ENCODE assay signal across 10 mouse cellular contexts in genomic region chr5:113119861-113120465, GRCm38 (mm10). TPM values are rescaled to one million over a fixed set of nuclear protein-coding genes. Genes with fewer than 3 reads are reported as not detected.
DNase-seq lines count a peak whose midpoint lies in the region; ATAC-seq and TF ChIP-seq lines count a peak whose summit lies in the region.
"Had no signal": no experiment of that assay in that cellular context is flagged by ENCODE, and none has a peak within 500 bp of the region (broad histone marks: within the 10 kb centered on the region; RNA-seq: fewer than 3 reads in every experiment).

No protein-coding gene starts in this region.

- DNase-seq in layer of hippocampus, adult 2 months (ENCODE audit: low spot score in 2 of 2): peak in 1 of 2 experiments; percentile 68
- no peak for DNase-seq in layer of hippocampus, postnatal 10 days (ENCODE audit: low spot score in 2 of 2)
- DNase-seq in forebrain, embryonic 10.5 days (ENCODE audit: extremely low spot score, low spot score): no peak
- DNase-seq in left cerebral cortex, postnatal 10 days (ENCODE audit: extremely low spot score in 1 of 2, low spot score in 2 of 2): peak; percentile 63 to 64
- DNase-seq in gastrocnemius, adult 8-10 months (ENCODE audit: low spot score in 2 of 2): no peak
- no peak for DNase-seq in retina, embryonic 14.5 days (ENCODE audit: low spot score)
- no peak for DNase-seq in thymus, adult 18-20 months

- no peaks in the 10 kb centered on the region for H3K36me3 ChIP-seq in forebrain, embryonic 10.5 days (replicated peaks)

- peak; percentile 32 for ATAC-seq in monocyte, adult 5-6 weeks (replicated peaks; ENCODE audit: insufficient number of reproducible peaks, low FRiP score, low TSS enrichment, poor library complexity, severe bottlenecking)

- intact Hi-C loops in left cerebral cortex, postnatal 10 days (cut with DNase I): no loop called here

- H3K9me3 ChIP-seq in forebrain, embryonic 10.5 days: no peaks in the 10 kb centered on the region

- no peak overlapping the region for H3K4me3 ChIP-seq in layer of hippocampus, adult 2 months
- no peak overlapping the region for H3K4me3 ChIP-seq in forebrain, embryonic 10.5 days

- H3K4me1 ChIP-seq in forebrain, embryonic 10.5 days: peaks cover 72% of the 10 kb centered on the region

- no peak for TF ChIP-seq CTCF in layer of hippocampus, adult 2 months (conservative IDR thresholded peaks at IDR 0.05)

- WGBS in forebrain, embryonic 10.5 days: 44% methylated on average over 13 of the region's 13 CpGs

- peak overlapping the region; percentile 68 for H3K27ac ChIP-seq in layer of hippocampus, adult 2 months
- H3K27ac ChIP-seq in forebrain, embryonic 10.5 days: peak overlapping the region; percentile 63; the same call in 1 of the 2 replicates

- no peaks in the 10 kb centered on the region for H3K27me3 ChIP-seq in forebrain, embryonic 10.5 days (ENCODE audit: poor library complexity, severe bottlenecking)

RNA-seq across cellular contexts. Expression of gene Crybb3, which starts 38.6 kb away (rescaled TPM):
- total RNA-seq in layer of hippocampus, adult 2 months (2021): 1 to 10 TPM; 3.8 to 4.2 TPM
- 1 to 10 TPM; 2.2 to 2.9 TPM for total RNA-seq in layer of hippocampus, postnatal 10 days (2021)
- 1.0 TPM in 2 replicates for polyA plus RNA-seq in forebrain, embryonic 10.5 days (2016; fragmentation: Nextera tagmentation; extraction: Ambion mirVana)
- 1 to 10 TPM; 1.6 to 3.4 TPM for total RNA-seq in left cerebral cortex, postnatal 10 days (2021)
- not detected in 3 replicates for total RNA-seq in monocyte, adult 5-6 weeks (2017)
- total RNA-seq in gastrocnemius, adult 8-10 months (2022): under 1 TPM in 2 of 4 experiments, not detected in 2; 0.41 to 0.83 TPM

RNA-seq across cellular contexts. Expression of gene Crybb2, which starts 50.0 kb away (rescaled TPM):
- total RNA-seq in layer of hippocampus, adult 2 months (2021): not detected
- total RNA-seq in layer of hippocampus, postnatal 10 days (2021): not detected
- not detected in 2 replicates for polyA plus RNA-seq in forebrain, embryonic 10.5 days (2016; fragmentation: Nextera tagmentation; extraction: Ambion mirVana)
- not detected for total RNA-seq in left cerebral cortex, postnatal 10 days (2021)
- not detected in 3 replicates for total RNA-seq in monocyte, adult 5-6 weeks (2017)
- not detected for total RNA-seq in gastrocnemius, adult 8-10 months (2022)
- polyA plus RNA-seq: kidney, postnatal 0 days; neural tube, embryonic 14.5 days had no signal

Comparison
In these comparisons a context has a peak if more than half of its experiments do, and no peak if none do; other contexts are left out.
1. DNase-seq: peak in left cerebral cortex, postnatal 10 days (2 of 2); none in layer of hippocampus, postnatal 10 days (0 of 2), forebrain, embryonic 10.5 days (single experiment), gastrocnemius, adult 8-10 months (0 of 2), retina, embryonic 14.5 days (single experiment) and thymus, adult 18-20 months (0 of 2).